Mouse (Mus musculus): ENCODE measurements at regions not wholly inside any gene's neighbourhood (a gene's known extent, or its start where the extent isn't known, plus 50 kb on each side); places are given as distances from the start of the nearest gene placed in this dataset.

DNA sequence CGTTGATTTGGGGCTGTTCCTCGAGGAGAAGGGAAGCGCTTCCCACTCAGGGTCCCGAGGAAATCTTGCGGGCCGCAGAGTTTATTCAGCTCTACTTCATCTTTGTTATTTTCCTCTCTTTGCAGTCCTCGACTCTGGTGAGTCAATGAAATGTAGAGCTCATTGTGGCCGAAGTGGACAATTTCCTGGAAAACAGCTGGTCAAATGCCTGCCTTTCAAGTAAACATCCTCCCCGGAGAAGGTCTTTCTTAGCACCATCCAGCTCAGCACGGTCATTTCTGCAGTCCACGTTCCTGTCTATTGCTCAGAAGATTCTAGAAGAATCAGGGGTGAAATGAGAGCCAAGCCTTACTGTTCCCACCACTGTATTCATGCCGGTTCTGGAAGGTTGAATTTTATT, 133.0 kb downstream of the Bcas1 start:
- no peak for DNase-seq (ENCODE audit: low read depth)

GRCm38 (mm10) chr2:170291841-170292655, 135.6 kb downstream of the Bcas1 start:
- peak; percentile 55 for DNase-seq (ENCODE audit: low read depth)

GRCm38 (mm10) chr2:170289378-170289960, 138.2 kb downstream of the Bcas1 start:
- DNase-seq (ENCODE audit: low read depth), result no peak

GRCm38 (mm10) chr2:170288787-170289186, 138.9 kb downstream of the Bcas1 start:
- DNase-seq (ENCODE audit: low read depth), result no peak

DNA sequence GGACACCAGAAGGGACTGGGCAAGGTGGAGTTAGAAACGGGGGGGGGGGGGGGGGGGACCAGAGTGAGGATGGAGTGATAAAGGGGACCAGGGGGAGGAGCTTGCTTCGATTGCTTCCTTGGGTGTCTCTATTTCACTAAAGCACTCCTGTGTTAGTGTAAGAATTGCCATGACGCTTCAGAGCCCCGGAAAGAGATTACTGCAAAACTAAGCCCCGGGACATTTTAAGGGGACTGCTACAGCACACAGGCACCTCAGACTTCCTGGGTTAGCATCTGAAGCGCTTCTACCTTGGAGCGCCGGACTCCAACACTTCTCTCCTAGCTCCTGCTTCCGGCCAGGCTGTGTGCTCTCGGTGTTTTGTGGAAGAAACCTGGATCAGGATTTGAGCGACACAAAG, 139.4 kb downstream of the Bcas1 start:
- DNase-seq (ENCODE audit: low read depth), result no peak

- DNase-seq (ENCODE audit: low read depth), result no peak
These were observed 139.5 kb upstream of the Zfp217 start for GRCm38 (mm10) chr2:170287301-170287885.

GRCm38 (mm10) chr2:170286773-170287172, 138.9 kb upstream of the Zfp217 start:
- no peak for DNase-seq (ENCODE audit: low read depth)

DNA sequence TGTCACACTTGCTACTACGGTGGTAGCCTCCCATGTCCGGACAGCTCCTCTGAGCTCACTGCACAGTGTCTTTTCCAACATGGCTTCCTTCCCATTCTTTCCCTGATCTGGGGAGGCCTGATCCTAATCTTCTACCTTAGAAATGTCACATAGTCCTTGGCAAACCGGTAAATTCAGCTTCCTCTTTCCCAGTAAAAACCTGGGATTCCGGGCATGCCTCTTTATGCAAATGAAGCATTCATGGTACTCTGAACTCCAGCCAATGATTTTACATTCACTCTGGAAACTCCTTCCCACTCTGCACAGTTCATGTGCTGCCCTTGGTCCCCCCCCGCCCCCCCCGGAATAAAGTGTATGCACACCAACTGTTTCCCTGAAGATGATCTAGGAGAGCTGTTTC, 134.6 kb upstream of the Zfp217 start:
- DNase-seq (ENCODE audit: low read depth), result no peak

DNA sequence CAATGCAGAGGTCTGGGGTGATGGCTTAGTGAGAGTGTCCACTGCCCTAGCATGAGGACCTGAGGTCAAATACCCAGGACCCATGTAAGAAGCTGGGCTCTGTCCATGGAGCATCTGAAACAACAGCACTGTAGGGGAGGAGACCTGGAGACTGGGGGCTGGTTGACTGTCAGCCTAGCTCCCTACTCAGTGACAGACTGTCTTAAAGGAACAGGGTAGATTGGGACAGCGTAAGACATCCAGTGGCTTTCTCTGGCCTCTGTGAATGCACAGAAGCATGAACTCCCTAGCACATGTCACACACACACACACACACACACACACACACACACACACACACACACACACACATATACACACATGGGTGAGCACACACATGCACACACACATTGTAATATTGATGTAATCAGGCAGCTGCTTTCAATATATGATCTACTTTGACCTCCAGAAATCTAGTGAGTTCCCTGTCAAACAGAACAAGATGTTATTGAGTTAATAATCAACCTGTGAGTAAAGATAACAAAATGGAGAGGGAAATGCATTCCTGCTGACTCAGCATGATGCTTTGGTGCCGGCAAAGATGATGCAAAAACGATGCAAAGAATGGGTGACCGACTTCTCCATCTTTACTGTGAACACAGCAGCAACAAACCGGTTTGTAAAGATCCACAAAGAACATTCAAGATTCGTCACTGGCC, 133.6 kb upstream of the Zfp217 start:
- DNase-seq (ENCODE audit: low read depth), result no peak

- peak; percentile 61 for DNase-seq (ENCODE audit: low read depth)
These were observed 132.8 kb upstream of the Zfp217 start for GRCm38 (mm10) chr2:170280733-170281132.

GRCm38 (mm10) chr2:170277896-170278295, 130.0 kb upstream of the Zfp217 start:
- DNase-seq (ENCODE audit: low read depth), result no peak

GRCm38 (mm10) chr2:170277182-170277767, 129.4 kb upstream of the Zfp217 start:
- no peak for DNase-seq (ENCODE audit: low read depth)

DNA sequence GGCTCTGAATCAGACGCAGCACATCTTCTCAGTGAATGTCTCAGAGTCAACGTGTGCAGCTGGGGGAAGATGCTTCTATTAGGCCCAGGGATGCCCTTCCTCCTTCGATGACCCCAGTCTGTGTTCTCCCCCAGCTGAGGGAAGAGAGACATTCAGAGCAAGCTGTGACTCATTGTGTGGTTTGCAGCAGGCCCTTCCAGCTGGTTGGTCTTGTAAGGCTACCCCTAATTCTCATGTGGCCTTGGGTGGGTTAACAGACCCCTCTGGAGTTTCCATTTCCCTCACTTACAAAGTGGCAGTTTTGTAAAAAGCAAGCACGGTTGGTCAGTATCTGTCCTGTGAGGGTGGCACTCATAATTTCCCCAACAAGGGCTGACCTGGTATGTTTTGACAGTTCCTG, 127.8 kb upstream of the Zfp217 start:
- peak; percentile 47 for DNase-seq (ENCODE audit: low read depth)

DNA sequence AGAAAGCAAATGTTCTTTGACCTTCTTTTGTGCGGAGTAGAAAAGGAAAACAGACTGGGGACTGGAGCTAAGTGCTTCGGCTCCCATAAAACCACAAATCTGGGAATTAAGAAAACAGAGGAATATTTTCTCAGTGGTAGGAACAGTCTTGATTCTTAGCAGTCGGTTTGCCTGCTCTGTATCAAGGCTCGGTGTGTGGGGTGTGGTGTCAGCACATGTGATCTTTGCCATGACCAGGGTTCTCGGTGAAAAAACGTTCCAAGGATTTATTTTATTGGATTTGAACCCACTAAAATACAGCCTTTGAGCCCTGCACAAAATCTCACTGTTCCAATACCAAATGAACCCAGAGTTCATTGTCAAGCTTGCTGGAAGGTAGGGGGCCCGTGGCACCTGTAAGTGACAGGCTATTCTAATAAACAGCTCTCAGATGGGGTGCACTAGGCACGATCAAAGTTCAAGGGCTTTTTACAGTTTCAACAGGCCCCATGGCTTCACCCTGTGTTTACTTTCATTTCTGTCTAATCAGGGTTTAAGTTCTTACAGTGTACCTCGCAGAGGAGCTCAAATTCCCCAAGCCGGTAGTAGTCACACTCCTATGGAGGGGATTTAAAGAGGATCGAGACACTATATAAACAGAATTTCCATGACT, 122.1 kb upstream of the Zfp217 start:
- DNase-seq (ENCODE audit: low read depth), result no peak

DNA sequence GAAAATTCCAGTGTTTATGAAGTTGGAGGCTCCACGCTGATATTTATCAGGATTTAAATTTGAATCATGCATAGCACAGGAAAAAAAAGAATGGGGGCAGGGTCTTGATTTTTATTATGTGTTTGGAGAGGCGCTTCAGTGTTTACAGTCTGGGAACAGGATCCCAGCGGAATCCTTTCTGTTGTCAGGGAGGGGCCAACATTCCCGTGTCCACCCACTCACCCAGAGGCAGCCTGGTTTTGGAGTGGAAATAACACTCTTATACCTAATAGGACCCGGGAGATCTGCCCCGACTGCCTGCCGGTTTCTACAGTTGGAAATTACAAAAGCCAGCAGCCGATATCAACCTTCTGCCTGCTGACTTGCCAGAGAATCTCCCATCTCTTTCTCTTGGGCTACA, 120.2 kb upstream of the Zfp217 start:
- no peak for DNase-seq (ENCODE audit: low read depth)

- DNase-seq (ENCODE audit: low read depth), result no peak
These were observed 119.2 kb upstream of the Zfp217 start for GRCm38 (mm10) chr2:170267152-170267551.

DNA sequence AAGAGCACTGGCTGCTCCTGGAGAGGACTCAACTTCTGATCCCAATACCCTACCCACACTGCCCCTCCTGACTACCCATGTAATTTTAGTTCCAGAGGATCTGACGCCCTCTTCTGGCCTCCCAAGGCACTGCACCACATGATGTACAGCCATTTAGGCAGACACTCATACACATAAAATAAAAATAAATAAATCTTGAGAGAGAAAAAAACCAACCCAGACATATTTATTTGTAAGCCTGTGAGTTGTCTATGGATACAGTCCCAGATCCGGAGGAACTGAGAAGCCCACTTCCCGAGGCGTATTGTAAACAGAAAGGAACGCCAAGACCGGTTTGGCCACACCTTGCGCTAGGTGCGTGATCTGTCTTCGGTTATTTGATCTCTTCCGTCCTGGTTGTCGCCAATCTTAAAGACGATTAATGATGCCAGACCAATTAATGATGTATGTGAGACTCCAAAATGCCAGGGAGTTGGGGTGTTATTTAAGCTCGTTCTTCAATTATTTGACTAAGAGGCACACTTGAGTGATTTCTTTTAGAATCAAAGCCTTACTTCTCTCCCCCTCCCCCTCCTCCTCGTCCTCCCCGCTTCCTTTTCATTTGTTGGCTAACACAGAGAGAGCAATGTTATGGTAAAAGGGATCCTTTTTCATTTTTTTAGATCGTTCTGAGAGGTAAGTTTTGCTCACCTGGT, 118.7 kb upstream of the Zfp217 start:
- DNase-seq (ENCODE audit: low read depth), result peak; percentile 43

DNA sequence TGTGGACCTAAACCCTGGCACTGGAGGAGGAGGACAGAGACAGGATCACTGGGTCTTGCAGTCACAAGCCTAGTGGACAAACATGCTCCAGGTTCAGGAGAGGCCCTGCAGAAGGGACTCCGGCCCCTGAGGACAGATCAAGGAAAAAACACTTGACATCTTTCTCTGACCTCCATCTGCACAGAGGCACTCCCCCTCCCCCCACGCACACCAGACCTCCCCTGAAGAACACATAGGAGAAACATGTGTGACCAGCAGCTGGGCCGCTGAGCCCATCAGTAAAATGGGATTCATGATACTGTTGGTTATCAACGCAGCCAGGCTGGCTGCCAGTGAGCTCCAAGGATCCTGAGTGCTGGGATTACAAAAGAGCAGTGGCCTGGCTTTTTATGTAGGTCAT, 115.7 kb upstream of the Zfp217 start:
- DNase-seq (ENCODE audit: low read depth), result no peak

GRCm38 (mm10) chr2:170261191-170261590, 113.3 kb upstream of the Zfp217 start:
- DNase-seq (ENCODE audit: low read depth), result no peak

- DNase-seq (ENCODE audit: low read depth), result peak; percentile 61
These were observed 112.0 kb upstream of the Zfp217 start for GRCm38 (mm10) chr2:170259662-170260457.

Data from 416B (cell line).